Mouse (Mus musculus): ENCODE measurements at regions not wholly inside any gene's neighbourhood (a gene's known extent, or its start where the extent isn't known, plus 50 kb on each side); places are given as distances from the start of the nearest gene placed in this dataset.

DNA sequence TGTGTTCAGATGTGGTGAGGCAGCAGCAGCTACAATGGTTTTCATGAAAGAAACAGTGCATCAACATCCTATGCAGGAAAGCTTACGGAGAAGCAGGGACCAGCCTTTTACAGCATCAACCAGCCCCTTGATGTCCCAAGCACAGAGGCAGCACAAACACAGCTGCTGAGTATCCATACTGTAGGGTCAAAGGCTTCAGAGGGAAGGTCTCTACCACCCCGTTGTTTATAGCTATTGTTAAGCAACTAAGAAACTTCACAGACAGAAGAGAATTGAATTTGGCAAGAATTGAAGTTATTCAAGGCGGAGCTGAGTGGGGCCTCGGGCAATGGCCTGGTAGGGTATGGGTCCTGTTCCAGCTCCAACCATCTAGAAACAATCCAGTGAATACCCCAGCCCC, 256.8 kb upstream of the Pabpc6 start:
- H3K9me3 ChIP-seq (ENCODE audit: low read depth, low read length) = no peaks in the 10 kb centered on the region
- H3K27ac ChIP-seq (ENCODE audit: low read depth) = no peak overlapping the region; the same call in 1 of the 2 replicates
- ATAC-seq (ENCODE audit: insufficient read depth) = peak; percentile 85; the same call in 1 of the 2 replicates
- no peaks in the 10 kb centered on the region for H3K27me3 ChIP-seq (ENCODE audit: insufficient read depth, low read length)
- TF ChIP-seq CTCF (IDR thresholded peaks at IDR 0.05; ENCODE audit: low read depth) = no peak
- H3K36me3 ChIP-seq (ENCODE audit: insufficient read depth) = no peaks in the 10 kb centered on the region
- DNase-seq = peak; percentile 77
- H3K4me2 ChIP-seq = no peak overlapping the region
- no peak overlapping the region for H3K9ac ChIP-seq
- peaks cover 25% of the 10 kb centered on the region for H3K4me1 ChIP-seq (ENCODE audit: insufficient read depth)
- 45% methylated on average over 4 of the region's 4 CpGs for WGBS
- H3K4me3 ChIP-seq (ENCODE audit: low read depth, low read length) = no peak overlapping the region

GRCm38 (mm10) chr17:9921326-9921725, 251.8 kb upstream of the Pabpc6 start:
- ATAC-seq (ENCODE audit: insufficient read depth) (no peak), DNase-seq (peak; percentile 55)
- 58% methylated on average over 2 of the region's 2 CpGs for WGBS
- no peak overlapping the region for H3K27ac ChIP-seq (ENCODE audit: low read depth)
- H3K9ac ChIP-seq = no peak overlapping the region
- H3K4me1 ChIP-seq (ENCODE audit: insufficient read depth) = 0 out of 2 replicates have a peak, but pooled peaks cover 2% of the 10 kb centered on the region
- H3K9me3 ChIP-seq (ENCODE audit: low read depth, low read length) = no peaks in the 10 kb centered on the region
- no peaks in the 10 kb centered on the region for H3K27me3 ChIP-seq (ENCODE audit: insufficient read depth, low read length)
- no peak overlapping the region for H3K4me2 ChIP-seq
- no peaks in the 10 kb centered on the region for H3K36me3 ChIP-seq (ENCODE audit: insufficient read depth)
- TF ChIP-seq CTCF (IDR thresholded peaks at IDR 0.05; ENCODE audit: low read depth) = no peak
- no peak overlapping the region for H3K4me3 ChIP-seq (ENCODE audit: low read depth, low read length)

- no peak for ATAC-seq (ENCODE audit: insufficient read depth)
- 37% methylated on average over 2 of the region's 2 CpGs for WGBS
Measured at GRCm38 (mm10) chr17:9917031-9917430, 247.5 kb upstream of the Pabpc6 start.

GRCm38 (mm10) chr17:9910856-9911255, 241.3 kb upstream of the Pabpc6 start:
- Histone ChIP-seq H3K36me3 (ENCODE audit: insufficient read depth) (no peaks in the 10 kb centered on the region), H3K27ac (ENCODE audit: low read depth) (no peak overlapping the region), H3K4me1 (ENCODE audit: insufficient read depth) (no peaks in the 10 kb centered on the region), H3K4me2 (no peak overlapping the region), H3K9me3 (ENCODE audit: low read depth, low read length) (no peaks in the 10 kb centered on the region), H3K4me3 (ENCODE audit: low read depth, low read length) (no peak overlapping the region), H3K9ac (no peak overlapping the region), H3K27me3 (ENCODE audit: insufficient read depth, low read length) (no peaks in the 10 kb centered on the region)
- no peak for TF ChIP-seq CTCF (IDR thresholded peaks at IDR 0.05; ENCODE audit: low read depth)
- 89% methylated on average over 2 of the region's 2 CpGs for WGBS
- no peak for DNase-seq
- ATAC-seq (ENCODE audit: insufficient read depth) = no peak

More at GRCm38 (mm10) chr17:9917031-9917430, 247.5 kb upstream of the Pabpc6 start:
- no peaks in the 10 kb centered on the region for H3K9me3 ChIP-seq (ENCODE audit: low read depth, low read length)
- H3K9ac ChIP-seq = no peak overlapping the region
- no peak overlapping the region for H3K27ac ChIP-seq (ENCODE audit: low read depth)
- no peak overlapping the region for H3K4me2 ChIP-seq
- H3K27me3 ChIP-seq (ENCODE audit: insufficient read depth, low read length) = no peaks in the 10 kb centered on the region
- no peak for TF ChIP-seq CTCF (IDR thresholded peaks at IDR 0.05; ENCODE audit: low read depth)
- no peak overlapping the region for H3K4me3 ChIP-seq (ENCODE audit: low read depth, low read length)
- H3K4me1 ChIP-seq (ENCODE audit: insufficient read depth) = no peaks in the 10 kb centered on the region
- DNase-seq = no peak
- no peaks in the 10 kb centered on the region for H3K36me3 ChIP-seq (ENCODE audit: insufficient read depth)

- no peak overlapping the region for H3K4me3 ChIP-seq (ENCODE audit: low read depth, low read length)
- H3K27me3 ChIP-seq (ENCODE audit: insufficient read depth, low read length) = no peaks in the 10 kb centered on the region
- DNase-seq (no peak), ATAC-seq (ENCODE audit: insufficient read depth) (no peak)
- TF ChIP-seq CTCF (IDR thresholded peaks at IDR 0.05; ENCODE audit: low read depth) = no peak
- peaks cover 24% of the 10 kb centered on the region for H3K4me1 ChIP-seq (ENCODE audit: insufficient read depth)
- no peak overlapping the region for H3K4me2 ChIP-seq
- no peak overlapping the region for H3K27ac ChIP-seq (ENCODE audit: low read depth)
- no peak overlapping the region for H3K9ac ChIP-seq
- WGBS = 72% methylated on average over 1 of the region's 1 CpGs
- no peaks in the 10 kb centered on the region for H3K9me3 ChIP-seq (ENCODE audit: low read depth, low read length)
- no peaks in the 10 kb centered on the region for H3K36me3 ChIP-seq (ENCODE audit: insufficient read depth)
Measured at GRCm38 (mm10) chr17:9907077-9907476, 237.6 kb upstream of the Pabpc6 start.

DNA sequence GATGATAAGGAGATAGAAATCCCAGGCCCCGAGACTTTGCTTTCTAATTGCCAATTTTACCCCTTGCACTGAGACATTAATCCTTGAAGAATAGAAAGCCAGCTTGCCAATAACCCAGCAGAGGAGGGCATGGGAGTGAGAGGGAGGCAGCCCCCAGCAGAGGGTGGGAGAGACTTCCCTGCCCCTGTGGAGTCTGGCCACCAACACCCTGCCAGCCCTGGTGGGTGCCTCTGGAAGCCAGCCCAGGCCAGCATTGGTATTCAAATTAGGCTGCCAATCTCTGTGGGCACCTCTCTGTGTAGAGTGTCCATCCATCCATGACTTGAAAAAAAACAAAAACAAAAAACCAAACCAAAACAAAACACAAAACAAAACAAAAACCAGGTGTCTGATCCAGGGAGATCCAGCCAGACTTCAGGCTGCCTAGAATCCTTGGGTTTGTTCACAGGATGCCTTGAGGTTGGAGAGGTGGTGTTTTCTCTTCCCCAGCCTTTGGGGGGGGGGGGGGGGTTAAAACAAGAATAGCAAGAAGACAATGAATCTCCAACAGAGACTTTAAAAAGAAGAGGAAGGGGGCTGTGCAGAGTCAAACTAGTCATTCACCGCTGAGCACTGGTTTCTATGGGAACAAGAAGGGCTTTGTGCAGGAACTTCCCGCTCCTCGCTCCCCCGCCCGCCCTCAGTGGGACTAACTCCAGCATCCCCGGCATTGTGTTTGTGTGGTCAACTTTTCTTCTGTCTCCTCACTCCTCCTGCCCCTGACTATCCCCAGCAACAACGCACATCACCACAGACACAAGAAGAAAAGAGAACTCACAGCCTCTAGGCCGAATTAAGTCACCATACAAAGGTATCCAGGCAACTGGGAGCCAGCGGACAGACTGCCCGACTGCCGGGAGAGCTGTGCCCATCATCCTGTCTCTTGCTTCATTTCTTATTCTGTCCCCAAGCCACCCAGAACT, 236.3 kb upstream of the Pabpc6 start:
- no peak for TF ChIP-seq CTCF (IDR thresholded peaks at IDR 0.05; ENCODE audit: low read depth)
- Histone ChIP-seq H3K27me3 (ENCODE audit: insufficient read depth, low read length) (no peaks in the 10 kb centered on the region), H3K9ac (0 out of 2 replicates have a peak overlapping the region, but pooled peaks have one; percentile 24), H3K4me3 (ENCODE audit: low read depth, low read length) (peak overlapping the region; percentile 10; the same call in 1 of the 2 replicates), H3K27ac (ENCODE audit: low read depth) (peak overlapping the region; percentile 52; the same call in 1 of the 2 replicates), H3K36me3 (ENCODE audit: insufficient read depth) (no peaks in the 10 kb centered on the region), H3K4me1 (ENCODE audit: insufficient read depth) (peaks cover 24% of the 10 kb centered on the region), H3K9me3 (ENCODE audit: low read depth, low read length) (no peaks in the 10 kb centered on the region), H3K4me2 (peak overlapping the region; percentile 56)
- DNase-seq (peak; percentile 80), ATAC-seq (ENCODE audit: insufficient read depth) (peak; percentile 75)
- 7% methylated on average over 12 of the region's 12 CpGs for WGBS

DNA sequence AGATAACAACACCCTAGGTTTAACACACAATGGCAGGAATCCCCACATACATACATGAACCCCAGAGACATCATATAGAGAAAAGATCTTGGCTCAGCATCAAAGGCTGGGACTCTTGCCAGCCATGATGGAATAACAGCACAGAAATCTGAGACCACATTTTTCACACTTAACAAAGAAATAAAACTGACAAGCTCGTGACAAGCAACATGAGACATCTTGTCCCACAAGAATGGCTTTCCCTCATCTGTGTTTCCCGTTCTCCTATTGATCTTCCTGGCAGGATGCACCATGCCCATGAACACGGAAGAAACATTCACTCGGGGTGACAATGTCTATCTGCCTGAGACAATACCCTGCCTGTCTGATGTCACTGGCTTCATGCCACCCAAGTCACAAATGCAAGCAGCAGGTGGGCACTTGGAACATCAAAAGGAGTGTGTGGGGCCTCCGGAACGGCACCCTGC, 235.0 kb upstream of the Pabpc6 start:
- 18% methylated on average over 6 of the region's 6 CpGs for WGBS
- TF ChIP-seq CTCF (IDR thresholded peaks at IDR 0.05; ENCODE audit: low read depth) = no peak
- no peak overlapping the region for H3K4me2 ChIP-seq
- H3K9ac ChIP-seq = no peak overlapping the region
- H3K27me3 ChIP-seq (ENCODE audit: insufficient read depth, low read length) = no peaks in the 10 kb centered on the region
- DNase-seq (peak; percentile 97), ATAC-seq (ENCODE audit: insufficient read depth) (peak; percentile 75)
- no peak overlapping the region for H3K4me3 ChIP-seq (ENCODE audit: low read depth, low read length)
- H3K27ac ChIP-seq (ENCODE audit: low read depth) = peak overlapping the region; percentile 52; the same call in 1 of the 2 replicates
- H3K9me3 ChIP-seq (ENCODE audit: low read depth, low read length) = no peaks in the 10 kb centered on the region
- H3K36me3 ChIP-seq (ENCODE audit: insufficient read depth) = no peaks in the 10 kb centered on the region
- peaks cover 24% of the 10 kb centered on the region for H3K4me1 ChIP-seq (ENCODE audit: insufficient read depth)
